In the genomic region with DNA sequence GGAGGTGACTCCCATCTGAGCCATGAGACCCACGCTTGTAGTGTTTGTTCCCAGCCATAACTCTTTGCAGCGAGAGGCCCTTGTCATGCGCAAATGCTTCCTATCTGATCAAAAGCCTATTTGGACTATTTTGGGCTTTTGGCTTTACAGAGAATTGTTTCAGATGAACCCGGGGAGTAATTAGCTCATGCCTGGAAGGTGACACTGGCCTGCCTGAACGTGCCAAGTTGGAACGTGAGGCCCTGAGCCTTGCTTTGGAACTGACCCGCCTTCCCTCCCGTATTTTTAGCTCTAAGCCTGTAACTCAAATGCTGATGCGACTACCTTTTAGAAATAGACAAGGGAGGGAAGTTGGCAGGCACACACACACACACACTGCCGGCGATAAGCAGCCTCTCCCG, we compare ENCODE assay signal across 9 mouse cellular contexts.
DNase-seq lines count a peak whose midpoint lies in the region.
"Had no signal": no experiment of that assay in that cellular context is flagged by ENCODE, and none has a peak within 500 bp of the region (broad histone marks: within the 10 kb centered on the region; RNA-seq: fewer than 3 reads in every experiment).

No protein-coding gene starts in this region.

- intact Hi-C loops in heart, postnatal 25 days (cut with DNase I): no loop called here
- intact Hi-C loops in heart, postnatal 10 days (cut with DNase I): loop anchor here (5.0 kb wide), 2 partner anchors 51 to 71 kb away; no protein-coding TSS in a partner anchor
- intact Hi-C loops in left cerebral cortex, postnatal 10 days (cut with DNase I): no loop called here

- DNase-seq in heart, adult 11 months: peak; percentile 96
- no peak for DNase-seq in heart, postnatal 25 days (ENCODE audit: low spot score)
- DNase-seq in cerebellum, adult 11 months: peak; percentile 45
- DNase-seq in cerebellum, postnatal 36 days: peak; percentile 57 to 61
- DNase-seq in heart, postnatal 10 days: peak; percentile 78 to 83
- DNase-seq in urinary bladder, postnatal 4 days (ENCODE audit: low spot score in 2 of 2): no peak
- no peak for DNase-seq in left cerebral cortex, postnatal 10 days (ENCODE audit: extremely low spot score in 1 of 2, low spot score in 2 of 2)
- DNase-seq in adrenal gland, postnatal 25 days: no peak
- DNase-seq: right cerebral cortex, adult 18-20 months had no signal

Comparison
In these comparisons a context has a peak if more than half of its experiments do, and no peak if none do; other contexts are left out.
1. DNase-seq: peak in heart, adult 11 months (single experiment), cerebellum, adult 11 months (single experiment), cerebellum, postnatal 36 days (2 of 2) and heart, postnatal 10 days (2 of 2); none in heart, postnatal 25 days (single experiment), urinary bladder, postnatal 4 days (0 of 2), left cerebral cortex, postnatal 10 days (0 of 2) and adrenal gland, postnatal 25 days (single experiment).